Mouse (Mus musculus): ENCODE measurements at regions not wholly inside any gene's neighbourhood (a gene's known extent, or its start where the extent isn't known, plus 50 kb on each side); places are given as distances from the start of the nearest gene placed in this dataset.

GRCm38 (mm10) chr6:140290109-140290508, 133.7 kb upstream of the Plekha5 start:
- TF ChIP-seq GATA1 (IDR thresholded peaks at IDR 0.05; ENCODE audit: borderline replicate concordance, low read length) (no peak), FLI1 (IDR thresholded peaks at IDR 0.05; ENCODE audit: low read length) (no peak)

All from megakaryocyte, embryonic 14.5 days (primary cell).